Mouse (Mus musculus) adrenal gland, postnatal 14 days (tissue): ENCODE results near the gene Scel. TPM values are rescaled to one million over a fixed set of nuclear protein-coding genes. Genes with fewer than 3 reads are reported as not detected.

Experiments
- DNase-seq: peaks from one replicate; pipeline ENCODE4 v3.0.0; 2021; ENCODE audit warnings: mixed read lengths
- total RNA-seq: library from RNA; stranded (reverse); gene quantifications from 2 replicates; pipeline ENCODE4 v1.2.3, GENCODE M21; 2021

Scel gene
- total RNA-seq, 1 experiment from 2014 or later, result not detected

GRCm38 (mm10) chr14:103513473-103513811, 300 bp downstream of the Scel start:
- DNase-seq, result no peak

GRCm38 (mm10) chr14:103515419-103515818, 2.3 kb downstream of the Scel start:
- DNase-seq, result no peak

GRCm38 (mm10) chr14:103526286-103526685, 13.1 kb downstream of the Scel start:
- DNase-seq, result no peak

GRCm38 (mm10) chr14:103529733-103530367, 16.7 kb downstream of the Scel start:
- DNase-seq, result no peak

GRCm38 (mm10) chr14:103531722-103532341, 18.7 kb downstream of the Scel start:
- DNase-seq, result no peak

GRCm38 (mm10) chr14:103535511-103536024, 22.4 kb downstream of the Scel start:
- DNase-seq, result no peak

- peak; percentile 13 for DNase-seq
These were observed 23.2 kb downstream of the Scel start for GRCm38 (mm10) chr14:103536334-103536733.

- peak; percentile 64 for DNase-seq
These were observed 24.4 kb downstream of the Scel start for GRCm38 (mm10) chr14:103537355-103538056.

- no peak for DNase-seq
These were observed 26.7 kb downstream of the Scel start for GRCm38 (mm10) chr14:103539796-103540195.

GRCm38 (mm10) chr14:103541679-103542078, 28.5 kb downstream of the Scel start:
- DNase-seq, result no peak

GRCm38 (mm10) chr14:103543304-103544079, 30.4 kb downstream of the Scel start:
- no peak for DNase-seq

GRCm38 (mm10) chr14:103545734-103546133, 32.6 kb downstream of the Scel start:
- peak; percentile 17 for DNase-seq

GRCm38 (mm10) chr14:103546246-103546645, 33.1 kb downstream of the Scel start:
- no peak for DNase-seq

GRCm38 (mm10) chr14:103548220-103548619, 35.1 kb downstream of the Scel start:
- no peak for DNase-seq

- DNase-seq, result peak; percentile 88
These were observed 37.3 kb downstream of the Scel start for GRCm38 (mm10) chr14:103550480-103550879.

GRCm38 (mm10) chr14:103550921-103551320, 37.8 kb downstream of the Scel start:
- no peak for DNase-seq

- DNase-seq, result no peak
These were observed 38.8 kb downstream of the Scel start for GRCm38 (mm10) chr14:103551921-103552320.

- no peak for DNase-seq
These were observed 39.2 kb downstream of the Scel start for GRCm38 (mm10) chr14:103552379-103552778.

- no peak for DNase-seq
These were observed 43.5 kb downstream of the Scel start for GRCm38 (mm10) chr14:103556609-103557008.

GRCm38 (mm10) chr14:103561383-103562096, 48.4 kb downstream of the Scel start:
- no peak for DNase-seq

- DNase-seq, result peak; percentile 71
These were observed 54.8 kb downstream of the Scel start for GRCm38 (mm10) chr14:103567957-103568356.

- no peak for DNase-seq
These were observed 55.3 kb downstream of the Scel start for GRCm38 (mm10) chr14:103568433-103568832.
